Mouse (Mus musculus) CH12.LX (cell line): ENCODE results near the gene Syn1.

Source experiments
- CHD1 ChIP-seq: IDR thresholded peaks from 2 replicates; pipeline ENCODE4 v1.6.1; 2012; ENCODE audit warnings: low read depth, low read length, improper control_type of control experiment, inconsistent platforms
- CTCF ChIP-seq, 2 experiments: IDR thresholded peaks in 1 of 2; conservative IDR thresholded peaks in 1 of 2; 2 replicates each; pipeline ENCODE4 v1.5.1; 2011 to 2012; ENCODE audit warnings: low read depth in 2 of 2, low read length in 2 of 2, improper control_type of control experiment in 1 of 2, inconsistent platforms in 1 of 2, mild to moderate bottlenecking in 1 of 2, moderate library complexity in 1 of 2
- E2F4 ChIP-seq: IDR thresholded peaks from 2 replicates; pipeline ENCODE4 v1.6.1; 2011; ENCODE audit warnings: low read depth, low read length, improper control_type of control experiment; ENCODE audit not compliant: insufficient replicate concordance
- EP300 ChIP-seq: IDR thresholded peaks from 2 replicates; pipeline ENCODE4 v1.6.1; 2011; ENCODE audit warnings: low read length, improper control_type of control experiment
- ETS1 ChIP-seq: conservative IDR thresholded peaks from 2 replicates; pipeline ENCODE4 v1.6.1; 2012; ENCODE audit warnings: low read depth, mild to moderate bottlenecking, inconsistent platforms, low read length, improper control_type of control experiment, moderate library complexity
- MAFK ChIP-seq: IDR thresholded peaks from 2 replicates; pipeline ENCODE4 v1.6.1; 2011; ENCODE audit warnings: low read length, improper control_type of control experiment; ENCODE audit not compliant: insufficient replicate concordance
- MYC ChIP-seq: IDR thresholded peaks from 2 replicates; pipeline ENCODE4 v1.6.1; 2011; ENCODE audit warnings: low read depth, mild to moderate bottlenecking, improper control_type of control experiment, low read length
- POLR2A ChIP-seq: IDR thresholded peaks from 2 replicates; pipeline ENCODE4 v1.6.1; 2011; ENCODE audit warnings: low read depth, mild to moderate bottlenecking, improper control_type of control experiment, low read length
- TBP ChIP-seq: conservative IDR thresholded peaks from 2 replicates; pipeline ENCODE4 v1.6.1; 2011; ENCODE audit warnings: low read depth, low read length, improper control_type of control experiment
- TCF12 ChIP-seq: IDR thresholded peaks from 2 replicates; pipeline ENCODE4 v1.6.1; 2014; ENCODE audit warnings: low read depth, mild to moderate bottlenecking, inconsistent platforms, low read length, improper control_type of control experiment

DNA sequence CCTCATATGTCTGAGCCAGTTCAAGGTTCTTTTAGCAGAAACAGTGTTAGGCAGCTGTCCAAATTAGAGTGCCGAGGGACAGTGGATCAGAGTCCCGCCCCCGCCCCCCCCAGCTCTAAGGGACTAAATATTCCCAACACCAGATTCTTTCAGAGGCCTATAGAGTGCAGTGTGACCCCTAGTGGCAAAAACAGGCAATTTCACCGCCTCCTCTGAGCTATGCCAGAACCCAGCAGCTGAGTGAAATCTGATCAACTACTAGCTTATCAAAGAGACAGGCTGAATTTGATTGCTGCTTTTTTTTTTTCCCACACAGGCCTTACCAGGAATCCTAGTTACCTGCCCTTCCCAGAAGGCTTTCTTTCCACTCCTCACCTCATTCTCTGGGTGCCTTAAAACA, 25.3 kb upstream of the Syn1 start:
- TF ChIP-seq TBP (no peak), CTCF (conservative IDR thresholded peaks at IDR 0.05 in 1 of 2, IDR thresholded peaks at IDR 0.05 in 1 of 2; ENCODE audit: low read depth in 2 of 2, low read length in 2 of 2) (peak; percentile 18 to 65; a peak in 2 of 4 replicates), E2F4 (no peak), CHD1 (no peak), EP300 (no peak), MAFK (no peak), POLR2A (no peak), MYC (no peak), TCF12 (no peak), ETS1 (no peak)
